Mouse (Mus musculus): ENCODE measurements at regions not wholly inside any gene's neighbourhood (a gene's known extent, or its start where the extent isn't known, plus 50 kb on each side); places are given as distances from the start of the nearest gene placed in this dataset.

DNA sequence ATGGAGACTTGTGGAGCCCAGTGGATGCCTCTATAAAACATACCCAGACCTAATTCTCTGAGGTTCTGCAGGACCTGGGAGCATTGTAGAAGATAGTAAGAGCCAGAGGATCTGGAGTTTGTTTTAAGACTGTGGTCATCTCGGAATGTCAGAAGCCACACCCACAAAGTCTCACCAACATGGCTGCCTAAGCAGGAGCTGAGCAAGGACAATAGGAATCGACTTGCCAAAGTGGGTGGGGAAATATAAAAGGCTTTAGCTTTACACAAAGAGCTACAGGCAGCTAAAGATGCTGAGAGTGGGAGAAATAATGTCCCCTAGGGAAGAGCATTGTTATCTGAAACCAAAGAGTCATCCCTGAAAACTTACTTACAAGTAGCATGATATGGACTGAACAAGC, 364.7 kb upstream of the Pik3r1 start:
- no peak for DNase-seq (ENCODE audit: low spot score)

DNA sequence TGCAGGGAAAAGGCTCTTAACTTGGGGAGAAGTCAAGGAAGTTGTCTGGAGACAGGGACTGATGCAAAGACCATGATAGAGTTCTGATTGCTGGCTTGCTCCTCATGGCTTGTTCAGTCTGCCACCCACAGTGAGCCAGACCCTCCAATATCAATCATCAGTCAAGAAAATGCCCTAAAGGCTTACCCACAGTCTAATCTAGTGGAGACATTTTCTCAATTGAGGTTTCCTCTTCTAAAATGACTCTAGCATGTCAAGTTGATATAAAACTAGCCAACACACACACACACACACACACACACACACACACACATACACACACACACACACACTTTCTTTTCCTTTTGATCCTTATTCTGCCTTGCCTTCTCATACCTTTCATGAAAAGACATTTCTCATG, 367.2 kb upstream of the Pik3r1 start:
- DNase-seq (ENCODE audit: low spot score): no peak

GRCm38 (mm10) chr13:102142986-102143385, 375.0 kb upstream of the Pik3r1 start:
- DNase-seq (ENCODE audit: low spot score): no peak

GRCm38 (mm10) chr13:102143848-102144247, 375.8 kb upstream of the Pik3r1 start:
- DNase-seq (ENCODE audit: low spot score): no peak

DNA sequence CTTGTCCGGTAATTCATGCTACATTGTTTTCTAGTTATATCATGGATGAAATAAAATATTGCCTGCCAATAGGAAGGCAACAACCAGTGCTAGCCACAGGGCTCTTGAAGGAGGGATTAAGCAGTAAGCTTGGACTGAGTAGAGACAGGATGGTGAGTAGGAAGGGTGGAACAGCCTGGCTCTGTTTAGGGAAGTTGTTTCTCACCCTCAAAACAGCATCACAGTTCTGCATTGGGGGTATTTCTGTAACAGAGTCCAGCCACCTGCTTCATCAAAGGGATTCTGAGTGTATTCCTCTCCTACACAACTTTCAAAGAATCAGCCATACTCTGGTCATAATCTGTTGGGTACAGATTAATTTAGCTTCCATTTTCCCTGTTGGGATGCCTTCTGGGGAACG, 380.0 kb upstream of the Pik3r1 start:
- DNase-seq (ENCODE audit: low spot score): no peak

GRCm38 (mm10) chr13:102153785-102154608, 386.0 kb upstream of the Pik3r1 start:
- DNase-seq (ENCODE audit: low spot score): no peak

- DNase-seq (ENCODE audit: low spot score): no peak
Observed at GRCm38 (mm10) chr13:102154609-102154899, 386.5 kb upstream of the Pik3r1 start.

DNA sequence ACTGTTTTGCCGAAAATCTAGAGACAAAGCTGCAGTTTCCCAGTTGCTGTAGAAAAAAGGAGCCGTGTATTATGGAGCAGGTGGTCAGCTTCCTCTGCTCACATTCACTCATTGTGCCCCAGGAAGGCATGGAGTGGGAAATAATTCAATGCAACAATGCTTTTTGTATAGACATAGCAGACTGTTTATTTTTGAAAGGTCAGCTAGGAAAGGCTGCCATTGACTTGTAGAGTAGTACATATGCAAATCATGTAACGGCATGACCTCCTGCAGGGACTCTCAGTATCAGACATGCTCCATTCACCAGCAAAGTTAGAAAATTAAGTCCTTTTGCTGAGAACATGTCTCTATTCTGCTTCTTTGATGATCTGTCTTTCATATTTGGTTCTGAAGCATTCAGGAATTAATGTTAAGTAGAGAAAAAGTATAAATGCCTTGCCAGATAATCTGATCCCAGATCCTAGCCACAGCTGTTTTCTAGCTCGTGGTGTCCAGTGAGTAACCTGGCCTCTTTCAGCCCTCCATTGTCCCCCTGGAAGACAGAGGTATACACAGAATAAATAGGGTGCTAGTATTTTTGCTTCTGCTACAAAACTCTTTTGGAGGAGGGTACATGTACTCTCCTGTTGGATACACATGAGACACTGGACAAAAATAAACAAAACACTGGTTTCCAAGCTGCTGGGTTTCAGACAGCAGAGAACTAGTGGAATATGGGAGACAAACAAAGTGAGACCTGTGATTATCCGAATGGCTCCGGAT, 389.5 kb upstream of the Pik3r1 start:
- no peak for DNase-seq (ENCODE audit: low spot score)

- DNase-seq (ENCODE audit: low spot score): no peak
Observed at GRCm38 (mm10) chr13:102173382-102174234, 405.6 kb upstream of the Pik3r1 start.

DNA sequence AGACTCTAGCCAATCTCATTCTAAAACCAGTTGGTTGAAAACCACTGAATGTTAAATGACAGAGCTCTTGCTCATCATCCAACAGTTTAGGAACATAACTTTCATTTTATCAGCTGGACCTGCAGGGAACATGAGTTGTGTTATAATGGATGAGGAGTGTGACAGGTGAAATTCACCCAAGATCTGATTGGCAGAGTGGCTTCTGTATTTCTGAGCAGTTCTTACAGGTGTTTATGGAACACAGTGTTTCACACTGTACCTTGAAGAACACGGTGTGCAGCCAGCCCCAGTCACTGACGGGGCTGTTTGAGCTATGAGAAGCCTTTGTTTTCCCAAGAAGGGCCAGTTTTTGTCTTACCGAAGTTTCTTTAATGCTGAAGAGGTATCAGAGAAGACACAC, 406.4 kb upstream of the Pik3r1 start:
- DNase-seq (ENCODE audit: low spot score): no peak

DNA sequence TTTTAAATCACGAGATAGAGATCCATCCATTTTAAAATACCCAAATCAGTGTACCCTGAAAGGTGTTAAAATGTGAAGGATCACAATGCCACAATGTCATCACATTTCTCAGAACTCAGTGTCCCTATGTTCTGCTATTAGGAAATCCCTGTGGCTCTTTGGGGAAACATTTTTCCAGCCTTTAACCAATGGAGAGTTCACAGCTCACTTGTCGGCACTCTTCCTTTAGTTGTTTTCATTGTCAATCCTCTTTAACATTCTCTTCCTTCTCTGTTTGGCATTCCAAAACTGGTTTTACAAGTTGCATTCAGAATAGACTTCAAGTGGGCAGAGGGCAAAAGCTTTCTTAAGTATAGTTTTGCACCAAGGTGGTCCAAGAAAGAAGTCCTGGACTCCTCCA, 406.9 kb upstream of the Pik3r1 start:
- DNase-seq (ENCODE audit: low spot score): no peak

- DNase-seq (ENCODE audit: low spot score): no peak
Observed at GRCm38 (mm10) chr13:102175406-102175805, 407.4 kb upstream of the Pik3r1 start.

DNA sequence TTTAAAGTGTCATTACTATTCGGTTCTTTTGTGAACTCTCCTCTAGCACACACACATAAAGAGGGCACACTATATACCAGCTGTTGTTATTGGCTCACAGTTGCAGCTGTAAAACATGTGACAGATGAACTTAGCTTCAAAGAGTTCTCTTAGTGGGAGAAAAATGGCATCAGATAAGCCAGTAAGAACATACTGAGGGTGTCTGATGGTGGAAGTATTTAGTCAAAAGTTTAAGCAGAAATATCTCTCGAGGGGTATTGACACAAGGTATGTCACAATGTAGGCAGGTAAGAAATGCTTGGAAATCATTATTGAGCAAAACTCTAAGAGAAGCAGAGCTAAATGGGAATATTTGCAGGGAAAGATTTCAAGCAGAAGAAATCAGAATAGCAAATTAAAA, 408.4 kb upstream of the Pik3r1 start:
- no peak for DNase-seq (ENCODE audit: low spot score)

- DNase-seq (ENCODE audit: low spot score): no peak
Observed at GRCm38 (mm10) chr13:102194716-102195115, 426.7 kb upstream of the Pik3r1 start.

- no peak for DNase-seq (ENCODE audit: low spot score)
Observed at GRCm38 (mm10) chr13:102202301-102202700, 434.3 kb upstream of the Pik3r1 start.

DNA sequence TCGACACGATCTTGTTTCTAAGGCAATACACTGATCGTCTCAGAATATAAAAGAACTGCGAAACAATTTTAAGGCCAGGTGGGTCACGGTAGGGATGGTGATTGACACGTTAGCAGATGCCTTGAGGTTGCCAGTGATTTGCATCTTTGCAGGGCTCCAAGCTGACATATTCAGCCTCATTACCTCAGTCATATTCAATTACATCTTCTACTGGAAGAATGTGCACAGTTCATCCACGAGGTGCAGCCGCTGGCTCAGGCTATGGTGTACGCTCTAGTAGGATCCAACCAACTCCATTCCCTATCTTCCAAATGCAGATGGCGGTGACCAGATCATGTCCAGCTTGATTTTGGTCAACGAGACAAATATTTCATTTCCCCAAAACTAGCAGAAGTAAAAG, 450.5 kb upstream of the Pik3r1 start:
- peak; percentile 58 for DNase-seq (ENCODE audit: low spot score)

DNA sequence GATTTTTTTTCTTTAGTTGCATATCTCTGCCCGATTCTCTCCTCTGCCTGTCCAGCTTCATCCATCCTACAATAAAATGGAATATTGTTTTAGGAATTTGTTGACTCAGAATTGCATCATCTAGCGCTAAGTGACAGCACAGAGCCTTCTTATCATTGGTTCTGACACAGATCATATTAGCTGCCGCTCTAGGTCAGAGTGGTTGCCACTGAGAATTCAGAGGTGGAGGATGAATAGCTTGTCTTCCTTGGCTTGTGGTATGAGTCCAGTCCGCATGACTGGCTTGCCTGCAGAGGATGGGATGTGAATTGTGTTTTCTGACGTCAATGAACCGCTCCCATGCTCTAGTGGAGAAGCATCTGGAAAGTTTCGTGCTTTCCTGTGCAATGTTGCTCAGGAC, 462.3 kb upstream of the Cd180 start:
- DNase-seq (ENCODE audit: low spot score): peak; percentile 9

DNA sequence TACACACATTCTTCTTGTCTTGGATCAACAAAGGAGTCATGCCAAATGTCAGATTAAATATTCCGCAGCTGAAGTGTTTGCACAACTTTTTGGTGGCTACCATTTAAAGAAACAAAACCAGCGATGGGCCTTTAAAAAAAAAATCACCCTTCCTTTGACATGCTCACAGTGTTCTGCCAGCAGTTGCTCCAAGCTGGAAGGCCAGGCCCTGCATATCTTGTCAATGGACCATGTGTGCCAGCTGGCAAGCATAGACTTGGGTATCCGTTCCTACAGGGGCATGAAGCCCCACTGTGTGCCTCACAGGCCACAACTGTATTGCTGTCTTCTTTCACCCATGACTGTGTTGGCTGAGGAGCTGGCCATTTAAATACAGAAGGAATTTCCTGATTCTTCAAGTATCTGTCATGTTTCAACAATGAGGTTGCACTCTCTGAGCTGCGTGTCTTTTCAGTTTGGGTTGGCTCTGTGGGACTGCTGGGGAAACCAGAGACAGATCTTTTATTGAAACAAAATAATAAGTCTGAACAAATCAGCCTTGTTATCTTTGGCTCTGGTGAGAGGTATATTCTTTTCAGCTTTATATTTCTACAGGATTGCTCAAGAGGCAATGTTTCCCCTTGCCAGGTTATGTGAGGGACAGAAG, 460.9 kb upstream of the Cd180 start:
- no peak for DNase-seq (ENCODE audit: low spot score)

DNA sequence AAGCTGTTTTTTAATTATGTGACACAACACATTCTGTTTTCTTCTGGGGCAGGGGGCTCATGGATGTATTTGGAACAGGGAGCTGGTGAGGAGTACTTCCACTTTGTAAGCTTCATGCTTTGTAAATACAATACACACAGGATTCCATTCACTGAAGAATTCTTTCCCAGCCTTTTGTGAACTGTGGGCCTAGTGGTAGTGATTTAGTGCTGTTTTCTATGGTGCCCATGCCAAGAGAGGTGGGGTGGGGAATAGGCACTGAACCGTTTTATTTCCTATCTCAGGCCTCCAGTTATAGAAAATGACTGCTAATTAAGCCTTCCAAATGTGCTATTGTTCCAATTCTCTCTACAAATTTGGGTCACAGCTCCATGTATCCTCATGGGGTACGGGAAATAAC, 442.5 kb upstream of the Cd180 start:
- no peak for DNase-seq (ENCODE audit: low spot score)

- DNase-seq (ENCODE audit: low spot score): peak; percentile 3
Observed at GRCm38 (mm10) chr13:102251709-102252108, 441.6 kb upstream of the Cd180 start.

DNA sequence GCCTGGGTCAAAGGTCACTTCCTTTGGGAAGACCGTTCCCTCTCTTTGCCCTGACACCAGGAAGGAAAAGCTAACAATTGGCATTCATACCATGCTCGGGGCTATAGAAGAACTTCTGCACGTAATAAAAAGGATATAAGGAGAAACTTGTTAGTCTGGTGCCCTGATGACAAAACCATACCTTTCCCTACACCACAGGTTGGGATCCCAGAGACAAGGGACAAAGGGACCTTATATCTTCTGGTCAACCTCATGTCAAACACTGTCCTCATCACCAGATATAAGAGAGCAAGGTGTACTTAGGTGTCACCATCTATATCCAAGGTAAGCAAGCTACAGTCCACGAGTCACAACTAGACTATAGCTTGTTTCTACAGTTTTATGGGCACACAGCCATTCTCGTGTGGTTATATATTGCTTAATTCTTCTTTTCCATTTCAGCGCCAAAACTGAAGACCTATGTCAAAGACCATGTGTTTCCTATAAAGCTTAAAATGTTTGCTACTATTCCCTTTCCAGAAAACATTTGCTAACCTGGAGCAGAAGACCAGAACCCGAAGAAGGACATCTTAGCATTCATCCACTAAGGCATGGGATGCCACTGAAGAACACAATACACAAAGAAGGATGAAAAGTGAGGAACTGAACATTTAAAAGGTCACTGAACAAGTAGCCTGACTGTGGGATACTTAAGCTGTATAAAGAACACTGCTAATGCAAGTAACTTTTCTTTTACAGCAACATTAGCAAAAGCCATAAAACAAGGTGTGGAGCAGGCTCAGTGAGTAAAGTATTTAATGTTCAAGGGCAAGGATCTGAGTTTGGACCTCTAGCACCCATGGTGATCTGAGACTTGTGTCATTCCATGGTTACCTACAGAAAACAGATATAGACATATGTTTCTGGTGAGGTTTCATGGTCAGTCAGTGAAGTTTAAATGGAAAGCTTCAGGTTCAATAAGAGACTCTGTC, 437.7 kb upstream of the Cd180 start:
- no peak for DNase-seq (ENCODE audit: low spot score)
